Mouse (Mus musculus): ENCODE measurements around the gene Dtl. TPM values are rescaled to one million over a fixed set of nuclear protein-coding genes. Genes with fewer than 3 reads are reported as not detected.

The Dtl gene
- polyA plus RNA-seq (2012; rRNA removed): 8.0 and 12.0 TPM in 2 replicates

DNA sequence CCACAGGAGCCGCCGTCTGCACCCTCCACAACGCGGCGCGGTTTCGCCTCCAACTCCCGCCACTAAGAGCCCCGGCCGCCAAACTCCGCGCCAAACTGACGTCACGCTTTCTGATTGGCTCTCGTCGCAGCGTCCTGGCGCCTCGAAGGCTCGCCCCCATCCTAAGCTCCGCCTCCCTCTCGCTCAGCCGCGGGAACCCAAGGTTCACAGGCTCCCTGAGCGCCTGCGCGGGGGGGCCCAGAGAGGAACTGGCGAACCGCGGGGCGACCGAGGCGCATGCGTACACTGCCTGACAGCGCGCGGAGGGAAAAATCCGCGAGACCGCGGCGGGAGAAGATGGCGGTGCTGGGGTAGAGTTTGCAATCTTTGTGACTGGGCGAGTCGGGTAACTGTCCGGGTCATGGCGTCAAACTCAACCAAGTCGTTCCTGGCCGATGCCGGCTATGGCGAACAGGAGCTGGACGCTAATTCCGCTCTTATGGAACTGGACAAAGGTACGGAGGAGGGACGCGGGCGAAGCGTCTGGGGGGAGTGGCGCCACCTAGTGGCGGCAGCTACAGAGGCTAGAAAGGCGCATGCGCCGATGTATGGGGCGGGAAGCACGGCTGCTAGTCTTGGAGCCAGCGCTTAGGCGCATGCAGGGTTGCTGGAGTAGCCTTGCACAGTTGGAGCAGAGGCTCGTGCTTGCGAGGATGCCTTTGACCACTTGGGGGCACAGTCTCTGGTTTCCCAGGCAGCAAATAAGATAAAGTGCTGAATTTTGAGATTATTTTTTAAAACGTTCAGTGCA, at the start of gene Dtl, which contains the start of gene Ints7:
Gene Dtl (minus strand): TSS at position 87 of the 790 bp plus-strand sequence.
Gene Ints7 (plus strand): TSS at position 179 of the 790 bp plus-strand sequence.
- TF ChIP-seq CTCF (IDR thresholded peaks at IDR 0.05; ENCODE audit: borderline replicate concordance, extremely low read depth, insufficient read depth, insufficient read length): peak; percentile 92
- TF ChIP-seq POLR2A (IDR thresholded peaks at IDR 0.05; ENCODE audit: borderline replicate concordance, extremely low read depth, insufficient read depth, insufficient read length, poor library complexity, severe bottlenecking): peak; percentile 85; the same call in 1 of the 2 replicates
- DNase-seq (ENCODE audit: low read depth): peak; percentile 100

DNA sequence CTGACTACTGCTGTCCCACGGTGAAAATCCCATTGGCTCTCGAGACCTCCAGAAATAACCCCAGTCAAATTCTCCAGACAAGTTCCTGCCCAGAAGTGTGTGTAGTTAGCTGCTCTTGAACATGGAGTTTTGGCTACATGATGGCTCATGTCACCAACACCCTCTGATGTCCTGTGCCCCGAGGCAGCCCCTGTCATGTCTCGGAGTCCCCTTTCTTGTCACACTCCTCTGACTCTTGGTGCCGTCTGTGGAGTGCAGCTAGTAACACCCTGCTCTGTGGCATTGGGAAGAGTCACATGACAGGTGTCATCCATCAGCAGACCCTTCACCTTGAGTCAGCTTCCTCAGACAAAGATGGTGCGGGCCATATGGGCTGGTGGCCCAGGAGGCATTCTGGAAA, 49.7 kb upstream of the Dtl start:
- no peak for TF ChIP-seq CTCF (IDR thresholded peaks at IDR 0.05; ENCODE audit: borderline replicate concordance, extremely low read depth, insufficient read depth, insufficient read length)
- no peak for TF ChIP-seq POLR2A (IDR thresholded peaks at IDR 0.05; ENCODE audit: borderline replicate concordance, extremely low read depth, insufficient read depth, insufficient read length, poor library complexity, severe bottlenecking)
- DNase-seq (ENCODE audit: low read depth): no peak

DNA sequence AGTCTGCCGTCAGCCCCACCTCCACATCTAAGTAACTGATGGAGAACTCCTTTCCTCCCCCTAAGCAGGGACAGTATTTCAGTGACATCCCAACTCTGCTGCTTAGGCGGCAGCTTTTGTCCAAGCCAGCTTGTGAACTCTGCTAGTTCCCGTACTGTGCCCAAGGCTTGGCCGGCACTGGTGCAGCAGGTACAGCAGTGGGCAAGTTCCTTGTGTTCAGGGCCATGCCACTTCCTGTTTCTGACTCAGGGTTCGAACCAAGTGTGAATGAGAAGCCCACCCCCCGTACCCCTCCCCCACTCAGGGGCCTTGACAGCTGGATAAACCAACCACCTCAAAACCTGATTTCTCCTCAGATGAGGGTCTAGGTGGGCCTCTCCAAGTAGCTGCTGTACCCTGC, 49.1 kb upstream of the Dtl start:
- TF ChIP-seq CTCF (IDR thresholded peaks at IDR 0.05; ENCODE audit: borderline replicate concordance, extremely low read depth, insufficient read depth, insufficient read length) (no peak), POLR2A (IDR thresholded peaks at IDR 0.05; ENCODE audit: borderline replicate concordance, extremely low read depth, insufficient read depth, insufficient read length, poor library complexity, severe bottlenecking) (no peak)
- no peak for DNase-seq (ENCODE audit: low read depth)

DNA sequence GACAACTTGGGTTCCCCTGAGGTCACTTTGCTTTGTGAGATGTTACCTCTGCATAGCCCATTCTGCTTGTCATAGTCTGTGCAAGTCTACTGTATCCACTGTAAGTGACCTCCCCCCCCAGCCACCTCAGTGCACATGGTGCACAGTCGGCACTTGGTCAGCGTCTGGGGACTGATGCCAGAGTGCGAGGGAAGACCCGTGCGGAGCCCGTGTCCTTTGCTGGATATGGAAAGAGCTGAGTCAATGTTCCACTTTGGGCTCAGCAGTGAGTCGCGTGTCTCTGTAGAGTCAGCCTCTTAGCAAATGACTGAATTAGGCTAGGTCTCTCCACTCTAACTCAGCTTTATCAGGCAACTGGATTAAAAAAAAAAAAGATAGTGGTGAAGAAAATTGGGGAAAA, 47.5 kb upstream of the Dtl start:
- no peak for DNase-seq (ENCODE audit: low read depth)
- no peak for TF ChIP-seq CTCF (IDR thresholded peaks at IDR 0.05; ENCODE audit: borderline replicate concordance, extremely low read depth, insufficient read depth, insufficient read length)
- no peak for TF ChIP-seq POLR2A (IDR thresholded peaks at IDR 0.05; ENCODE audit: borderline replicate concordance, extremely low read depth, insufficient read depth, insufficient read length, poor library complexity, severe bottlenecking)

DNA sequence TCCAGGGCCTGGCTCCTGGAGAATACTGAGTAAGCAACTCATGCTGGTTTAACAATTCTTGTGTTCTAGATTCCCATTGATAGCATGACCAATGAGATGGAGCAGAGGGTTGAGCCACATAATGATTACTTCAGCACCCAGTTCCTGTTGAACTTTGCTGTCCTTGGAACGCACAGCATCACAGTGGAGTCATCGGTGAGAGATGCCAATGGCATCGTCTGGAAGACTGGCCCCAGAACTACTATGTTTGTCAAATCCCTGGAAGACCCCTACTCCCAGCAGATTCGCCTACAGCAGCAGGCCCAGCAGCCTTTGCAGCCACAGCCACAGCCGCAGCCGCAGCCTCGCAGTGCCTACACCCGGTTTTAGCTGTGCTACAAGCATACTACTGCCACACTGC, 45.8 kb upstream of the Dtl start:
- DNase-seq (ENCODE audit: low read depth): no peak
- TF ChIP-seq CTCF (IDR thresholded peaks at IDR 0.05; ENCODE audit: borderline replicate concordance, extremely low read depth, insufficient read depth, insufficient read length) (no peak), POLR2A (IDR thresholded peaks at IDR 0.05; ENCODE audit: borderline replicate concordance, extremely low read depth, insufficient read depth, insufficient read length, poor library complexity, severe bottlenecking) (no peak)

DNA sequence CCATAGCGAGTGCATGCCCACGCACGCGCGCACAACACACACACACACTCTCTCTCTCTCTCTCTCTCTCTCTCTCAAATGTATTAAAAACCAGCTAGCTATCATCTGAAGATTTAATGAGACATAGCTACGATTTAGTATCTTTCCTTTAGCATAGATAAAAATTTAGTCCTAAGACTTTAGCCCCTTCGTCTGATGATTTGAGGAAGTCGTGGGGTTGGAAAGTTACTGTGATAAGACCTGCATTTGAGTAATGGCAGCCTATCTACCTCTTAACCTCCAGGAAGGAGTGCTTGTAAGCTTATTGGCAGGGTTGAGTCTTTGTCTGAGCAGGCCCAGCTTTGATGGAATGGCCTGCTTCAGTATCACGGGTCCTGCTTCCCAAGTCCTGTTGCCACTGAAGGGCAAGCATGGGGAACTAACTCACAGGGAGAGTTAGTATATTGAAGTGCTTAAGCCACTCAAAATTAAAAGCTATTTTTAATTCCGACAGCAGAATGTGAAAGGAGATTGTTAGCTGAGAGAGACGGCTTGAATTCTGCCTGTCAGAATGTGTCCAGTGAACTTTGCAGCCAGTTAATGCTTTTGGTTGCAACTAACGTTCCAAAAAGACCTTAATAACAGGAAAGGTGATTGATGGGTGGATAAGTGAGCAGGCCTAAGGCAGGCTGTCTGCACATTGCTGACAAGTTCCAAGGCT, 42.9 kb upstream of the Dtl start:
- no peak for DNase-seq (ENCODE audit: low read depth)
- TF ChIP-seq CTCF (IDR thresholded peaks at IDR 0.05; ENCODE audit: borderline replicate concordance, extremely low read depth, insufficient read depth, insufficient read length) (no peak), POLR2A (IDR thresholded peaks at IDR 0.05; ENCODE audit: borderline replicate concordance, extremely low read depth, insufficient read depth, insufficient read length, poor library complexity, severe bottlenecking) (no peak)

DNA sequence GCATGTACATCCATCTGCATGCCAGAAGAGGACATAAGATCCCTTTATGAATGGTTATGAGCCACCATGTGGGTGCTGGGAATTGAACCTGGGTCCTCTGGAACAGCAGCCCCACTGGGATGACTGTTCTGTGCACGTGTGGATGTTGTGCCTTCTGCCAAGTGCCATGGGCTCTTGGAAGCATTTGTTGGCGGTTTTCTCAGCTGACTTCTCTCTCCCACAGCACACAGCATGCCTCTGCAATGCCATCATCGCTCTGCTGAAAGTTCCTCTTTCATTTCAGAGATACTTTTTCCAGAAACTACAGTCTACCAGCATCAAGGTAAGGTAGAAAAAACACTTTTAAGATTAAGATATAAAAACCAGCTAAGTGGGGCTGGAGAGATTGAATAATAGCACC, 42.2 kb upstream of the Dtl start:
- DNase-seq (ENCODE audit: low read depth): no peak
- TF ChIP-seq CTCF (IDR thresholded peaks at IDR 0.05; ENCODE audit: borderline replicate concordance, extremely low read depth, insufficient read depth, insufficient read length) (no peak), POLR2A (IDR thresholded peaks at IDR 0.05; ENCODE audit: borderline replicate concordance, extremely low read depth, insufficient read depth, insufficient read length, poor library complexity, severe bottlenecking) (no peak)

DNA sequence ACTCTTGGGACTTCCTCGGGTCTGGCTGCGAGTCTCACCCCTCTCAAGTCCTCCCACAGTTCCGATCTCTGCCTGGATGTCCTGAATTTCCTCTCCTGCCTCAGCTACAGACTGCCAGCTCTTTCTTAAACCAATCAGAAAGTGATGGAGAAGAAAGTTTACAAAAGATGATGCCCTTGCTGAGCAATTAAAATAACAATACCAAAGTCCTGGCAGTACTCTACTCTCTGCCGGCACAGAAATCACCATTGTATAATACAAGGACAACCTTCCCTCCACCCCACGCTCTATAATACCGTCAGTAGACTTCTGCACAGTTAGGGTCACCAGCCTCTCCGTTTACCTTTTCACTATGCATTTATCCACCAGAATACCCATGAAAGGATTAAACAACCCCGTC, 40.9 kb upstream of the Dtl start:
- no peak for DNase-seq (ENCODE audit: low read depth)
- TF ChIP-seq CTCF (IDR thresholded peaks at IDR 0.05; ENCODE audit: borderline replicate concordance, extremely low read depth, insufficient read depth, insufficient read length) (no peak), POLR2A (IDR thresholded peaks at IDR 0.05; ENCODE audit: borderline replicate concordance, extremely low read depth, insufficient read depth, insufficient read length, poor library complexity, severe bottlenecking) (no peak)

DNA sequence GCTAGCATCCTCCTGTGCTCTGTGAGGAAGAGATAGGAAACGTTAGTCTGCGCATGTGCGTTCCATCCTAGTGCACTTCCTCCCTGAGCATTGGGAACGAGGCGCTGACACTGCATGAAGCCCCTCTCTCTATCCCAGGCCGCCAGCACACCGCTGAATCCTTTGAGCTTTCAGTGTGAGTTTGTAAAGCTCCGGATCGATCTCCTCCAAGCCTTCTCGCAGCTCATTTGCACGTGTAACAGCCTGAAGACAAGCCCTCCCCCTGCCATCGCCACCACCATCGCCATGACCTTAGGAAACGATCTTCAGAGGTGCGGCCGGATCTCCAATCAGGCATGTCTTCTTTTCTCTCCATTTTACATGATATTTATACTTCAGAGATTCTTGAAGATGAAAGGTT, 37.5 kb upstream of the Dtl start:
- TF ChIP-seq POLR2A (IDR thresholded peaks at IDR 0.05; ENCODE audit: borderline replicate concordance, extremely low read depth, insufficient read depth, insufficient read length, poor library complexity, severe bottlenecking) (no peak), CTCF (IDR thresholded peaks at IDR 0.05; ENCODE audit: borderline replicate concordance, extremely low read depth, insufficient read depth, insufficient read length) (no peak)
- no peak for DNase-seq (ENCODE audit: low read depth)

DNA sequence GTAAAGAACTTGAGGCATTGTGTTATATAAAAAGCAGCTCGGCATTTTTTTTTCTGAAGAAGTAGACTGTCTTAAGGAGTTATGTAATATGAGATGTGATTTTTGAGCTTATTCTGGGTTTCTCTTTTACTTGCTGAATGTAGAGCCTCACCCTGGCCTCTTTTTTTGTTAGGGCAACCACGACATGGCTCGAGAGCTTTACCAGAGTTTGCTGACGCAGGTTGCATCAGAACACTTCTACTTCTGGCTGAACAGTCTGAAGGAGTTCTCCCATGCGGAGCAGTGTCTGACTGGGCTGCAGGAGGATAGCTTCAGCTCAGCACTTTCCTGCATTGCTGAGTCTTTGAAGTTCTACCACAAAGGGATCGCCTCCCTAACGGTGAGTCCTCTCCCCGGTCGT, 36.3 kb upstream of the Dtl start:
- DNase-seq (ENCODE audit: low read depth): no peak
- TF ChIP-seq CTCF (IDR thresholded peaks at IDR 0.05; ENCODE audit: borderline replicate concordance, extremely low read depth, insufficient read depth, insufficient read length) (no peak), POLR2A (IDR thresholded peaks at IDR 0.05; ENCODE audit: borderline replicate concordance, extremely low read depth, insufficient read depth, insufficient read length, poor library complexity, severe bottlenecking) (no peak)

DNA sequence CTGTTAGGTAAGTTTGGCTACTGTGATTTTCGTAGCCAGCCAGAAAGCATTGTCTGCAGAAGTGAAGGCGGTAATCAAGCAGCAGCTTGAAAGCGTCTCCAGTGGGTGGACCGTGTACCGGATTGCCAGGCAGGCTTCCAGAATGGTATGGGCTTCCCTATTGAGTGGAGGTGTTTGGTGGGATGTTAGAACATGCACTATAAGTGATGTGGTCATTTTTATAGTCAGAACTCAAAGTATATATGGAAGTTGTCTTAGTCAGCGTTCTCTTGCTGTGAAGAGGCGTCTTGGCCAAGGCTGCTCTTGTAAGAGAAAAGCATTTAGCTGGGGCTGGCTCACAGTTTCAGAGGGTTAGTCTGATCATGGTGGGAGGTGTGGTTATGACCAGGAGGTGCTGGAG, 35.0 kb upstream of the Dtl start:
- no peak for TF ChIP-seq POLR2A (IDR thresholded peaks at IDR 0.05; ENCODE audit: borderline replicate concordance, extremely low read depth, insufficient read depth, insufficient read length, poor library complexity, severe bottlenecking)
- DNase-seq (ENCODE audit: low read depth): no peak

DNA sequence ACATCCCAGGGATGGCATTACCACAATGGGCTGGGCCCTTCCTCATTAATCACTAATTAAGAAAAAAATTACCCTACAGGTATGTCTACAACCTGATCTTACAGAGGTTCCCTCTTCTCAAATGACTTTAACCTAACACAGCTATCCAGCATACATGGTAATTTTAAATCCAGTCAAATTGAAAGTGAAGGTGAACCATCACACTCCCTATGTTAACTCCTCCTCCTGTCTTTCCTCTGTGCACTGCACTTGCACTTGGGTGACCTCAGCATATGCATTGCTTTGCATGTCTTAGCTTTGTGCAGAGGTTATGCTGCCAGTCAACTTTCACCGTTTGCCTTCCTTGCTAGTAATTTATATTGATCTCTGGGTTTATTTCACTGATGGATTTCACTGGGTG, 34.2 kb upstream of the Dtl start:
- TF ChIP-seq CTCF (IDR thresholded peaks at IDR 0.05; ENCODE audit: borderline replicate concordance, extremely low read depth, insufficient read depth, insufficient read length): no peak
- no peak for TF ChIP-seq POLR2A (IDR thresholded peaks at IDR 0.05; ENCODE audit: borderline replicate concordance, extremely low read depth, insufficient read depth, insufficient read length, poor library complexity, severe bottlenecking)
- DNase-seq (ENCODE audit: low read depth): no peak

All from brain, embryonic 14.5 days (tissue).